Mouse (Mus musculus) CD8-positive naive resting alpha-beta T cell, adult 2 months (primary cell): ENCODE measurements around the gene Zcchc18.

Source experiments
- DNase-seq, 2 experiments: peaks; one replicate each; pipeline ENCODE4 v3.0.0; 2022; ENCODE audit warnings: low read depth in 2 of 2, low spot score in 2 of 2

Zcchc18 gene

DNA sequence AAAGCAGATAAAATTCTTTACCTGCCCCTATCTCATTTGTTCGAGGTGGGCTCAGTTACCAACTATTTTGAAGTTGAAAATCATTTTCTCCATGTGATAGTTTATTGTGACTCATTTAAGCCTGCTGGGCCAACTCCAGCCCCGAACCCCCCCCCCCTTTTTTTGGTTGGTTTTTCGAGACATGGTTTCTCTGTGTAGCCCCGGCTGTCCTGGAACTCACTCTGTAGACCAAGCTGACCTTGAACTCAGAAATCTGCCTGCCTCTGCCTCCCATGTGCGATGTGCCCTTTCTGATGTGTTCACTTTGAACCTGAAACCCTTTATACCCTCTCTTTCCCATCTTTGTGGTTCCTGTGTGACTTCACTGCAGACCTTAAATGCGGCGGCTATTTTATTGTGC lies 45.5 kb downstream of the Zcchc18 start:
- DNase-seq: no peak
